Mouse (Mus musculus) liver, adult 2 months (tissue): ENCODE measurements at regions not wholly inside any gene's neighbourhood (a gene's known extent, or its start where the extent isn't known, plus 50 kb on each side); places are given as distances from the start of the nearest gene placed in this dataset.
A peak's percentile ranks its signal among the peaks of the same experiment; 100 is the strongest.

ENCODE experiments used
- DNase-seq: peaks from one replicate; pipeline ENCODE4 v3.0.0-alpha.2; 2011; ENCODE audit warnings: low read depth, low spot score; ENCODE audit errors: extremely low read depth
- H3K27ac ChIP-seq: fragments of 200-500 bp; replicated peaks from 2 replicates; pipeline ENCODE4 v1.5.1; 2012; ENCODE audit warnings: low read depth, mild to moderate bottlenecking, control low read depth, inconsistent platforms, low read length; ENCODE audit not compliant: insufficient read depth
- H3K27me3 ChIP-seq: fragments of 200-500 bp; 2 replicates; pipeline ENCODE4 v1.6.1; 2012; ENCODE audit warnings: mild to moderate bottlenecking, moderate library complexity, low read length, inconsistent platforms; ENCODE audit not compliant: control insufficient read depth, insufficient read depth
- H3K36me3 ChIP-seq: fragments of 200-500 bp; 2 replicates; pipeline ENCODE4 v1.6.1; 2012; ENCODE audit warnings: low read length, inconsistent platforms; ENCODE audit not compliant: control insufficient read depth, insufficient read depth
- H3K4me1 ChIP-seq: fragments of 200-500 bp; 2 replicates; pipeline ENCODE4 v1.6.1; 2011; ENCODE audit warnings: low read length; ENCODE audit not compliant: control insufficient read depth, insufficient read depth
- H3K4me3 ChIP-seq: fragments of 200-500 bp; 2 replicates; pipeline ENCODE4 v1.5.1; 2011; ENCODE audit warnings: low read depth, mild to moderate bottlenecking, control low read depth, low read length, moderate library complexity; ENCODE audit not compliant: insufficient read depth
- H3K79me2 ChIP-seq: fragments of 200-500 bp; 2 replicates; pipeline ENCODE4 v1.6.1; 2012; ENCODE audit warnings: inconsistent platforms, mild to moderate bottlenecking, low read length, moderate library complexity; ENCODE audit not compliant: control insufficient read depth, insufficient read depth
- H3K9ac ChIP-seq: fragments of 200-500 bp; 2 replicates; pipeline ENCODE4 v1.6.1; 2012; ENCODE audit warnings: low read depth, mild to moderate bottlenecking, control low read depth, inconsistent platforms, low read length
- CTCF ChIP-seq: fragments of 200-500 bp; IDR thresholded peaks from 2 replicates; pipeline ENCODE4 v1.5.1; 2011; ENCODE audit warnings: low read depth, low read length, control low read depth
- POLR2A ChIP-seq: fragments of 200-500 bp; IDR thresholded peaks from 2 replicates; pipeline ENCODE4 v1.6.1; 2011; ENCODE audit warnings: low read length, control low read depth; ENCODE audit not compliant: insufficient read depth; ENCODE audit errors: extremely low read depth
- WGBS: fragments of 180-500 bp; shearing (Covaris S2); methylation state at CpG from one replicate; pipeline ENCODE4 v1.1.7; 2018; 5-methylcytosine and 5-hydroxymethylcytosine counted together

- no peaks in the 10 kb centered on the region for H3K27me3 ChIP-seq
- H3K4me1 ChIP-seq = no peaks in the 10 kb centered on the region
- H3K9ac ChIP-seq = no peak overlapping the region
- TF ChIP-seq POLR2A (no peak), CTCF (no peak)
- no peak overlapping the region for H3K27ac ChIP-seq
- 90% methylated on average over 1 of the region's 1 CpGs for WGBS
- DNase-seq = no peak
- no peaks in the 10 kb centered on the region for H3K79me2 ChIP-seq
- no peak overlapping the region for H3K4me3 ChIP-seq
- H3K36me3 ChIP-seq = no peaks in the 10 kb centered on the region
These were observed 101.2 kb upstream of the Fam184a start for GRCm38 (mm10) chr10:53852091-53852490.

DNA sequence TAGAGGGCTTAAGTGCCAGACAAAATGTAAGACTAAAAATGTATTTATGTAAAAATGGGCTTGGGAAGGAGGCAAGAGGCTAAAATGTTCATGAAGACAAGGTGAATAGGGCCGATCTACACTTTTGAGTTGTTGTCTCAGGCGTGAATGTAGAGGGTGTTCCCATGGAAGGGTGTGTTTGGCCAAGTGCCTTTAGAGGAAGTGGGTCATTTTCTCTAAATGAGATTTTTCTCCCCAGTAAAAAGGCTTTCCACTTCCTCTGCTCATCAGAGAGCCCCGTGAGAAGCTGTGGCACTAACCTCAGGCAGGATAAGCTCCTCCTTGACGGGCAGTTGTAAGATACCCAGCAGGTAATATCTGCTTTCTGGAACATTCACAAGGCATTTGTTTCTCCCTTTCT lies 99.6 kb upstream of the Fam184a start:
- H3K79me2 ChIP-seq = no peaks in the 10 kb centered on the region
- no peak overlapping the region for H3K9ac ChIP-seq
- H3K36me3 ChIP-seq = no peaks in the 10 kb centered on the region
- H3K4me1 ChIP-seq = no peaks in the 10 kb centered on the region
- no peak overlapping the region for H3K4me3 ChIP-seq
- no peaks in the 10 kb centered on the region for H3K27me3 ChIP-seq
- no peak overlapping the region for H3K27ac ChIP-seq
- no peak for DNase-seq
- no peak for TF ChIP-seq CTCF
- no peak for TF ChIP-seq POLR2A
- 69% methylated on average over 4 of the region's 4 CpGs for WGBS

GRCm38 (mm10) chr10:53813244-53813620 lies 62.3 kb upstream of the Fam184a start:
- Histone ChIP-seq H3K36me3 (no peaks in the 10 kb centered on the region), H3K4me3 (no peak overlapping the region), H3K27ac (no peak overlapping the region), H3K79me2 (no peaks in the 10 kb centered on the region), H3K27me3 (no peaks in the 10 kb centered on the region), H3K4me1 (no peaks in the 10 kb centered on the region), H3K9ac (no peak overlapping the region)
- TF ChIP-seq POLR2A = no peak
- TF ChIP-seq CTCF = no peak
- DNase-seq = no peak
- WGBS = 58% methylated on average over 2 of the region's 2 CpGs

GRCm38 (mm10) chr10:53812597-53813243 lies 61.8 kb upstream of the Fam184a start:
- WGBS = 22% methylated on average over 7 of the region's 7 CpGs
- peak; percentile 39 for DNase-seq

DNA sequence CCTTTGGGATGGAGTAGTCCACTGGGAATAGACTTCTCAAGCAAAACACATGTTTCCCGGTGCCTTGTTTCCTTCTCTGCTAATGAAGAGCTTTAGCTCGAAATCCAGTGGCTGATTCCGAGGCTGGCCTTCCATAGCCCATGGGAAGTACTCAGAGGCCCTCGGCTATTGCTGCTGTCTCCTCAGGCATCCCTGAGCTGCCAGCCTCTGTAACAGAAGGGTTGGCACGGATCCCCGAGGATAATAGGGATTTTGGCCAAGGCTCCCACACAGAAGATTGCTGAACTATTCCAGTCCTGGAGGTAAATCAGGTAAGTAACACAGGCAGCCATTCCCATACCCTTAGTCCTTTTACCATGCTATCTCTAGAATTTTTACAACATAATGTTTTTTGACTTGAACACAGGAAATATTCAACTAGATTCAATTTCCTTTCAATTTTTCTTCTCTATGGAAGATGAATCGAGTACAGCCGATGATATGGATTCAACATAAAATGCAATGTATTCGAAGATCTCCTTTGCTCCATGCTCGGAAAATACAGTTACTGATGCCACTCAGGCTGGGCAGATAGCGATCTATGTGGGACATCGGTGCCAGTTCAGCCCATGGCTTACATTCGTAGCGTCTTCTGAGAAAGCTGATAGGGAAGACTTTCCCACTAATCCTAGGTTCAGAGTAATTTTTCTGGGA lies 61.1 kb upstream of the Fam184a start:
- TF ChIP-seq POLR2A (no peak), CTCF (no peak)
- Histone ChIP-seq H3K4me3 (no peak overlapping the region), H3K27ac (no peak overlapping the region), H3K27me3 (no peaks in the 10 kb centered on the region), H3K9ac (no peak overlapping the region), H3K36me3 (no peaks in the 10 kb centered on the region), H3K4me1 (no peaks in the 10 kb centered on the region), H3K79me2 (no peaks in the 10 kb centered on the region)
- no peak for DNase-seq
- 67% methylated on average over 14 of the region's 14 CpGs for WGBS

More at GRCm38 (mm10) chr10:53812597-53813243, 61.8 kb upstream of the Fam184a start:
- H3K36me3 ChIP-seq = no peaks in the 10 kb centered on the region
- H3K79me2 ChIP-seq = no peaks in the 10 kb centered on the region
- H3K4me3 ChIP-seq = no peak overlapping the region
- H3K27ac ChIP-seq = no peak overlapping the region
- H3K9ac ChIP-seq = no peak overlapping the region
- TF ChIP-seq CTCF (peak; percentile 42), POLR2A (no peak)
- no peaks in the 10 kb centered on the region for H3K4me1 ChIP-seq
- H3K27me3 ChIP-seq = no peaks in the 10 kb centered on the region

DNA sequence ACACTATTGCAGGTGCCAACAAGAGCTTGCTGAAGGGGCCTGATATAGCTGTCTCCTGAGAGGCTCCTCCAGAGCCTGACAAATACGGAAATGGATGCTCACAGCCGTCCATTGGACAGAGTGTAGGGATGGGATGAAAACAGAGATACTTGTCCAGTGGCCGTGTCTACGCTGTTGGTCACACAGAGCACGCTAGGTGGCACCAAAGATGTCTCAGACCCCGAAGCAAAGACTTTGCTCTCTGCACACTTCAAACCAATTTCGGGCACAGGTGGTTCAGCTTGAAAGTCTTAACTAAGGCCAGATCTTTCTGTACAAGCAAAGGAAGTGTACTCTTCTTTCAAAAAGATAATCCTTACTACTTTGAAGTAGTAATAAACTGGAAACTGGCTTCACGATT lies 55.8 kb upstream of the Fam184a start:
- WGBS = 64% methylated on average over 8 of the region's 8 CpGs
- TF ChIP-seq CTCF (peak; percentile 52), POLR2A (no peak)

More for the DNA sequence above, 55.8 kb upstream of the Fam184a start:
- no peak overlapping the region for H3K27ac ChIP-seq
- no peak overlapping the region for H3K4me3 ChIP-seq
- no peaks in the 10 kb centered on the region for H3K4me1 ChIP-seq
- no peak overlapping the region for H3K9ac ChIP-seq
- H3K27me3 ChIP-seq = no peaks in the 10 kb centered on the region
- H3K36me3 ChIP-seq = no peaks in the 10 kb centered on the region
- DNase-seq = peak; percentile 10
- no peaks in the 10 kb centered on the region for H3K79me2 ChIP-seq
